Mouse (Mus musculus) spleen, adult 12 weeks (tissue): ENCODE measurements around the gene N4bp2l2.

Experiments
- DNase-seq: peaks from one replicate; pipeline ENCODE4 v3.0.0; 2022; ENCODE audit warnings: low spot score

Gene N4bp2l2

GRCm38 (mm10) chr5:150597088-150597487 is 68.9 kb downstream of the N4bp2l2 start, which contains the start of gene N4bp2l1:
TSS of gene N4bp2l1 (minus strand) at chr5:150597188.
- DNase-seq: no peak

GRCm38 (mm10) chr5:150595366-150596016 is 70.5 kb downstream of the N4bp2l2 start:
- DNase-seq: peak; percentile 44

- no peak for DNase-seq
Observed at GRCm38 (mm10) chr5:150594649-150595339, 71.2 kb downstream of the N4bp2l2 start.

- peak; percentile 53 for DNase-seq
Observed at GRCm38 (mm10) chr5:150593756-150594648, 72.0 kb downstream of the N4bp2l2 start.

- peak; percentile 43 for DNase-seq
Observed at GRCm38 (mm10) chr5:150592904-150593755, 72.9 kb downstream of the N4bp2l2 start.

- no peak for DNase-seq
Observed at GRCm38 (mm10) chr5:150592186-150592903, 73.6 kb downstream of the N4bp2l2 start.

GRCm38 (mm10) chr5:150589945-150590344 is 76.0 kb downstream of the N4bp2l2 start:
- no peak for DNase-seq

GRCm38 (mm10) chr5:150584337-150584729 is 81.7 kb downstream of the N4bp2l2 start:
- no peak for DNase-seq

GRCm38 (mm10) chr5:150583622-150584336 is 82.2 kb downstream of the N4bp2l2 start:
- DNase-seq: no peak

- DNase-seq: no peak
Observed at GRCm38 (mm10) chr5:150583181-150583580, 82.8 kb downstream of the N4bp2l2 start.

- no peak for DNase-seq
Observed at GRCm38 (mm10) chr5:150581180-150581579, 84.8 kb downstream of the N4bp2l2 start.

GRCm38 (mm10) chr5:150578613-150579171 is 87.3 kb downstream of the N4bp2l2 start:
- no peak for DNase-seq

GRCm38 (mm10) chr5:150576832-150577231 is 89.2 kb downstream of the N4bp2l2 start:
- DNase-seq: no peak

GRCm38 (mm10) chr5:150574885-150575284 is 91.1 kb downstream of the N4bp2l2 start:
- no peak for DNase-seq

GRCm38 (mm10) chr5:150574403-150574802 is 91.6 kb downstream of the N4bp2l2 start:
- no peak for DNase-seq

GRCm38 (mm10) chr5:150570496-150571219 is 95.3 kb downstream of the N4bp2l2 start:
- no peak for DNase-seq

- DNase-seq: no peak
Observed at GRCm38 (mm10) chr5:150566971-150567370, 99.0 kb downstream of the N4bp2l2 start.

GRCm38 (mm10) chr5:150566226-150566625 is 99.8 kb downstream of the N4bp2l2 start:
- no peak for DNase-seq

GRCm38 (mm10) chr5:150564426-150564825 is 101.6 kb downstream of the N4bp2l2 start:
- DNase-seq: no peak
